Mouse (Mus musculus): Measurements from ENCODE around the gene Llph.

DNA sequence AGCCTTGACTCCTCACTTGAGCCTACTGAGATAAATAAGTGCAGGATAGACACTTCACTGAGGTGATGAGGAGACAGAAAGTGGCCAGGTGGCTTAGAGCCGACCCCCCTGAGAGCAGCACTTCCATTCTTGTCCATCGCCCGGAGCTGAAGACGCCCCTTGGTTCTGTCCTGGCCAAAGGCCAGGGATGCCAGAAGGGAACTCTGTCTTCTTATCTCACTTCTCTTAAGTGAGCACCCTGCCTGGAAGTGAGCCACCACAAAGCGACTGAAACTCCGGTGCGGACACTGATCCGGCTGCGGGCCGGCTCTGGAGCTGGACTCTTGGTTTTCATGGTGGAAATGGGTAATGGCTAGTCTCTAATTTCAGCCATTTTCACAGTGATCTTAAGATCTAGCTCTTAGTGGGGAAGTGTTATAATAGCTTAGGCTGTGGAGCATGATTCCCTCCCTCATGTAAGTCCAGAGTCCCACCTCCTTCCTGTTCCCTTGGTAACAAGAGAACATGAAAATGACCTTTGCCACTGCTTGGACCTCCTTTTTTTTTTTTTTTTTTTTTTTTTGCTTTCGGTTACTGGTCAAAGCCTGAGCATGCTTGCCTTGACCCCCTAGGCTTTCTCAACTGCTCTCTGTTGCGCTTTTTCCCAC lies 52.7 kb downstream of the Llph start:
- no peak for TF ChIP-seq CTCF (IDR thresholded peaks at IDR 0.05; ENCODE audit: low read depth)
- no peak for TF ChIP-seq EP300 (IDR thresholded peaks at IDR 0.05; ENCODE audit: low read depth)

Data from heart, postnatal 0 days (tissue).